Mouse (Mus musculus) liver, postnatal 0 days (tissue): ENCODE measurements around the gene Aicda. TPM values are rescaled to one million over a fixed set of nuclear protein-coding genes. Genes with fewer than 3 reads are reported as not detected.
A peak's percentile ranks its signal among the peaks of the same experiment; 100 is the strongest.

ENCODE experiments used
- ATAC-seq: fragments of 200-750 bp; cut with Nextera tagmentation; 2 replicates; pipeline ENCODE4 v1.8.0; 2017; ENCODE audit warnings: mild to moderate bottlenecking, moderate library complexity
- DNase-seq: peaks from one replicate; pipeline ENCODE4 v3.0.0-alpha.2; 2016
- H3K27ac ChIP-seq: fragments of 300-500 bp; sonication (generic); 2 replicates; pipeline ENCODE4 v1.5.1; 2014; ENCODE audit warnings: antibody characterized with exemption, moderate library complexity, mild to moderate bottlenecking, low read depth
- H3K27me3 ChIP-seq: fragments of 300-500 bp; sonication (generic); 2 replicates; pipeline ENCODE4 v1.6.1; 2014; ENCODE audit warnings: low read length, control low read depth, mixed read lengths; ENCODE audit not compliant: insufficient read depth
- H3K36me3 ChIP-seq: fragments of 300-500 bp; sonication (generic); replicated peaks from 2 replicates; pipeline ENCODE4 v1.6.1; 2014; ENCODE audit warnings: mild to moderate bottlenecking, control low read depth, low read length, moderate library complexity, mixed read lengths; ENCODE audit not compliant: insufficient read depth
- H3K4me1 ChIP-seq: fragments of 300-500 bp; sonication (generic); 2 replicates; pipeline ENCODE4 v1.6.1; 2014; ENCODE audit warnings: antibody characterized with exemption, mild to moderate bottlenecking, control low read depth; ENCODE audit not compliant: insufficient read depth
- H3K4me2 ChIP-seq: fragments of 300-500 bp; sonication (generic); 2 replicates; pipeline ENCODE4 v1.6.1; 2014; ENCODE audit warnings: low read depth, mild to moderate bottlenecking, low read length, moderate library complexity, mixed read lengths
- H3K4me3 ChIP-seq: fragments of 300-500 bp; sonication (generic); 2 replicates; pipeline ENCODE4 v1.5.1; 2014; ENCODE audit warnings: low read depth, low read length
- H3K9ac ChIP-seq: fragments of 300-500 bp; sonication (generic); replicated peaks from 2 replicates; pipeline ENCODE4 v1.6.1; 2014; ENCODE audit warnings: mild to moderate bottlenecking, moderate library complexity
- H3K9me3 ChIP-seq: fragments of 300-500 bp; sonication (generic); 2 replicates; pipeline ENCODE4 v1.6.1; 2016; ENCODE audit warnings: mild to moderate bottlenecking, control low read depth, low read length, mixed read lengths
- CTCF ChIP-seq: sonication (generic); IDR thresholded peaks from 2 replicates; pipeline ENCODE4 v1.5.1; 2016; ENCODE audit warnings: antibody characterized with exemption, low read depth
- EP300 ChIP-seq: IDR thresholded peaks from 2 replicates; pipeline ENCODE4 v1.6.1; 2016; ENCODE audit warnings: antibody characterized with exemption, low read depth, mild to moderate bottlenecking
- WGBS: fragments of 180-500 bp; shearing (Covaris S2); extraction: QIAGEN DNeasy Blood & Tissue Kit; methylation state at CpG from one replicate; pipeline ENCODE4 v1.1.7; 2014; ENCODE audit not compliant: insufficient replicate concordance; 5-methylcytosine and 5-hydroxymethylcytosine counted together
- polyA plus RNA-seq: library from polyadenylated mRNA; unstranded; fragments of >200 nt; fragmentation: Nextera tagmentation; extraction: Ambion mirVana; gene quantifications from 2 replicates; pipeline ENCODE4 v1.2.1, GENCODE M21; 2015

Gene Aicda
- polyA plus RNA-seq, 1 experiment from 2014 or later = not detected

DNA sequence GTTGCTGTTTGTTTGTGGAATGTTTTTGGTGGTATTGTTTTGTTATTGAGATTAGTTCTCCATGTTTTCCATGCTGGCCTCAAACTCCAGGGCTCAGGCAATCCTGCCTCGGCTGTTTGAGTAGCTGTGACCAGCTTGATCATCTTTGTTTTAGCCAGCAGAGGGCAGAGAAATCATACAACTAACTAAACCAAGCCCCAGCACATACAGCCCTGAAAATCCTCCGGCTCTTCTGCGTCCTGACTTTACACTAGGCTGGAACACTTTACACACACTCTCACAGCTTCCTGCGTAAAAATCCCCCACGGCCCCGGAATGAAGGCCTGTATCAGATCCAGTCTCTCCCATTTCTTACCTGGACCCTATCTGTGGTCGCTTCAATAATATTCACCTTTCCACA is 42.0 kb downstream of the Aicda start:
- H3K4me3 ChIP-seq = no peak overlapping the region
- H3K9ac ChIP-seq = no peak overlapping the region
- TF ChIP-seq EP300 (no peak), CTCF (peak; percentile 59)
- 40% methylated on average over 7 of the region's 7 CpGs for WGBS
- peaks cover 20% of the 10 kb centered on the region for H3K4me1 ChIP-seq
- H3K36me3 ChIP-seq = peaks cover 40% of the 10 kb centered on the region
- no peak overlapping the region for H3K4me2 ChIP-seq
- DNase-seq (no peak), ATAC-seq (peak; percentile 38; the same call in 1 of the 2 replicates)
- no peaks in the 10 kb centered on the region for H3K9me3 ChIP-seq
- no peaks in the 10 kb centered on the region for H3K27me3 ChIP-seq
- no peak overlapping the region for H3K27ac ChIP-seq

DNA sequence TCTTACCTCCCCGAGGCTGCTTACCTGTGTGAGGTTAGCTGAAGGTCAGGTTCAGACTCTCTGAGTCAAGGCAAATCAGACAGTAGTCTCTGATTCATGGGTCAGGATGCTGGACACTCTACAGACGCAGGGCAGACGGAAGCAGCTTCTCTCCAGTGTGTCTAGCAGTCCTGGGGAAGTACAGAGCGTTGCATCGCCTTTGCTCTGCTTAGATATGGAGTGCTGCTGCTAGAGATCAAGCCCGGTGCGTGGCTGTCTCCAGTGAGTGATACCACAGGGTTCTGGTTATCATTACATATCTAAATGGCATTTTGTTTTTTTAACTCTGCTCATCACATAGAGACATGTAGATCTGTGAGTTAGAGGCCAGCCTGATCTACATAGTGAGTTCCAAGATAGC is 43.0 kb downstream of the Aicda start:
- WGBS = 66% methylated on average over 7 of the region's 7 CpGs
- Histone ChIP-seq H3K4me2 (no peak overlapping the region), H3K27ac (no peak overlapping the region), H3K9ac (no peak overlapping the region), H3K9me3 (no peaks in the 10 kb centered on the region), H3K4me1 (peaks cover 20% of the 10 kb centered on the region), H3K27me3 (no peaks in the 10 kb centered on the region), H3K36me3 (peaks cover 35% of the 10 kb centered on the region), H3K4me3 (no peak overlapping the region)
- ATAC-seq = no peak
- TF ChIP-seq CTCF (no peak), EP300 (no peak)
- DNase-seq = no peak

DNA sequence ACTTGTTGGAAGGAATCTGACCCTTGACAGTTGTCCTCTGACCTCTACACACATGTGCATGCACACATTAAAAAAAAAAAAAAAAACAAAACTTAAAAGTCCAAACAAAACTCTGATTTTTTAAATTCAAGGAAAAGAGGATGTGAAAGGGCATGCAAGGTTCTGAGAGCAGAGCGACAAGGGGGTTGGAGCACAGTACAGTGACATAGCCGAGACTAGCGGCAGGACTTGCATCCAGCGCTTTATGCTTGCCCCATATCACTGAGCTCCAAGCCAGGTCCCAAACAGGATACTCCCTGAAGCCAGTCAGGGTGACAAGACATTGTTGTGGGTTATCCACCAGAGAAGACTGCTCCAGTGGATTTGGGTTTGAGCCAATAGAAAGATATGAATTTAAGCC is 44.4 kb downstream of the Aicda start:
- ATAC-seq = no peak
- 71% methylated on average over 4 of the region's 4 CpGs for WGBS
- Histone ChIP-seq H3K4me1 (peaks cover 23% of the 10 kb centered on the region), H3K4me3 (no peak overlapping the region), H3K9me3 (no peaks in the 10 kb centered on the region), H3K36me3 (peaks cover 30% of the 10 kb centered on the region), H3K4me2 (peak overlapping the region; percentile 26; the same call in 1 of the 2 replicates), H3K27ac (peak overlapping the region; percentile 81), H3K9ac (no peak overlapping the region), H3K27me3 (no peaks in the 10 kb centered on the region)
- TF ChIP-seq EP300 (no peak), CTCF (no peak)
- no peak for DNase-seq

DNA sequence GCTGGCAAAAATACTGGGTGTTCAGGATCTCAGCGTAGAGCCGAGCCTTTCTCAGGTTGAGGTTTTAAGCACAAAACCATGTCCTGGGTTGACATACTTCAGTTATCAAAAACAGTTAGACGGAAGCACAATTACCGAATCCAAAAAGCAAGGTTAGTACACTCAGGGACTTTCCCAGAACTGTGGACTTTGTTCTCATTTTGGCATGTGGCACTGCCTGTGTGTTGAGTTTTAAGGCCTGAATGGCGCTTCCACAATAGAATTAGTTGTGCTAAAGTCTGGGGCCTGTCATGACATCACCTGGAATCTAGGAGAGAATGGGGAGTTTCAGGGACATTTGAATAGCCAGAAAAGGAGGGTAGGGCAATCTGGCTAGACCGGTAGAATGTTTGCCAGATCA is 44.8 kb downstream of the Aicda start:
- Histone ChIP-seq H3K9ac (no peak overlapping the region), H3K4me3 (no peak overlapping the region), H3K4me1 (peaks cover 23% of the 10 kb centered on the region), H3K27ac (peak overlapping the region; percentile 81), H3K27me3 (no peaks in the 10 kb centered on the region), H3K4me2 (peak overlapping the region; percentile 40; the same call in 1 of the 2 replicates), H3K36me3 (peaks cover 28% of the 10 kb centered on the region), H3K9me3 (no peaks in the 10 kb centered on the region)
- ATAC-seq = peak; percentile 67
- no peak for DNase-seq
- WGBS = 56% methylated on average over 6 of the region's 6 CpGs
- no peak for TF ChIP-seq EP300
- no peak for TF ChIP-seq CTCF

DNA sequence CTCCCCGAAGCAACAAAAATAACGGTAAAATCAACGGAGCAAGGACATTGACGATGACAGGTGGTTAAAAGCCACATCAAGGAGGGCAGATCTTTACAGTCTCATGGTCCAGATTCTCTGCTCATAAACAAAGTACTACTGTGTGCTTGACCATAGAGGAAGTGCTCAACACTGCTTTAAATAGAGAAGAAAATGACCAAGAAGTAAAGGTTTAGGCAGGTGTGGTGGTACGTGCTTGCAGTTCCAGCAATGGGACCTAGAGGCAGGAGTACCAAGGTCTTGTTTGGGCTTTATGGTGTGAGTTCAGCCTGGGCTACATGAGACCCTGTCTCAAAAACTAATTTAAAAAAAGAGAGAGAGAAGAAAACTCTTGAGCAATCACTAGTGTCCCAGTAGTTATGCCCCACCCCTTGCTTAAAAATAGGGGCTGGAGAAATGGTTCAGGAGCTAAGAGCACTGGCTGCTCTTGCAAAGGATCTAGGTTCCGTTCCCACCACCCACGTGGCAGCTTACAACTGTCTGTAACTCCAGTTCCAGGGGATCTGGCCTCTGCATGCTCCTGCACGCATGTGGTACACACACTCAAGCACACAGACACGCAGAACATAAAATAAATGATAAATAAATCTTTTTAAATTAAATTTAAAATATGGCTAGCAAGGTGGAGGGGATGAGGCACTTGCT is 45.6 kb downstream of the Aicda start:
- H3K4me1 ChIP-seq = peaks cover 23% of the 10 kb centered on the region
- no peaks in the 10 kb centered on the region for H3K27me3 ChIP-seq
- H3K36me3 ChIP-seq = peaks cover 26% of the 10 kb centered on the region
- no peak for ATAC-seq
- no peak overlapping the region for H3K9ac ChIP-seq
- H3K27ac ChIP-seq = peak overlapping the region; percentile 81
- TF ChIP-seq EP300 (no peak), CTCF (no peak)
- no peaks in the 10 kb centered on the region for H3K9me3 ChIP-seq
- peak overlapping the region; percentile 47; the same call in 1 of the 2 replicates for H3K4me2 ChIP-seq
- no peak for DNase-seq
- H3K4me3 ChIP-seq = no peak overlapping the region
- WGBS = 73% methylated on average over 9 of the region's 9 CpGs

DNA sequence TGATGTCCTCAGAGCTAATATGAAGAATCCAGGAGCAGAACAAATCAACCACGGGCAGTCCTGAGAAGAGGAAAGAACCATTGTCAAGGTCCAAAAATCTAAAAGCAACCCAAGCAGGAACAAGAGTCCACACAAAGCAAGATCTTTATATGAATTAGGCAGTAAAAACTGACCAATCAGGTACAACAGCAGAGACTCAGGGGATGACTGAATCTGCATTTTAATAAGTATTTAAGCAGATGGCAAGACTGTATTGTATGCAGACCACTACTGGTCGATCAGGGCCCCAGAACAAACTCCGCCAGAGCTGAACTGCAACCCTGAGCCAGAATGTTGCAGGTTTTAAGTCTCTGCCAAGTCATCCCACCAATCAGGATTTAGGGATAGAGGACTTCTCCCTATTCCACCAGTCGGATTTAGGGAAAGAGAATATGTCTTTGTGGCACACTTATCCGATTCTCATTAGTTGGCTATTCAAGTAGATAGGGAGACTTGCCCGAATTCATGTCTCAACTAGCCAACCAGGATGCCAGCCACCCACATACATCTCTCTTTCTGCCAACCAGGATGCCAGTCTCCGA is 46.6 kb downstream of the Aicda start:
- H3K27me3 ChIP-seq = no peaks in the 10 kb centered on the region
- DNase-seq (no peak), ATAC-seq (no peak)
- peak overlapping the region; percentile 47 for H3K4me2 ChIP-seq
- H3K9ac ChIP-seq = no peak overlapping the region
- H3K27ac ChIP-seq = peak overlapping the region; percentile 81; the same call in 1 of the 2 replicates
- 74% methylated on average over 7 of the region's 7 CpGs for WGBS
- H3K36me3 ChIP-seq = peaks cover 19% of the 10 kb centered on the region
- peaks cover 23% of the 10 kb centered on the region for H3K4me1 ChIP-seq
- H3K4me3 ChIP-seq = no peak overlapping the region
- no peaks in the 10 kb centered on the region for H3K9me3 ChIP-seq
- TF ChIP-seq EP300 = no peak
- no peak for TF ChIP-seq CTCF
